Mouse (Mus musculus): ENCODE measurements at regions not wholly inside any gene's neighbourhood (a gene's known extent, or its start where the extent isn't known, plus 50 kb on each side); places are given as distances from the start of the nearest gene placed in this dataset.

DNA sequence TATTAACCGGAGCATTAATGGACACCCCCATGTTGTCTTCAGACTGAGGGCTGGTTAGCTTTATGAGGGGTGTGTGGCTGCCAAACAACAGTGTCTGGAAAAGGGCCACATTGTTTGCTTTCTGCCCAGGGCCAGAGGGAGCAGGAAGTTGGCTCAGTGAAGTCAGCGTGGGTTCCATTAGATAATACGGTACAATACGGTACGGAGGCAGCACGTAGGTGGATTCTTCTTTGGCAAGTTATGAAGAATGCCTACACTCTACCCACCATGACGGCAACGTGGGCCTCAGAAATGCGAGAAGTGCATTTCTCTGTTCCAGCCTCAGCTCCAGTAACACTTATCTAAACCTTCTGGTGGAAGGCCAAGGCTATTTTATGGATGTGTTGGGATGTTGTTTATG is 108.2 kb downstream of the Gm10260 start:
- DNase-seq (ENCODE audit: low spot score in 2 of 2), result no peak

DNA sequence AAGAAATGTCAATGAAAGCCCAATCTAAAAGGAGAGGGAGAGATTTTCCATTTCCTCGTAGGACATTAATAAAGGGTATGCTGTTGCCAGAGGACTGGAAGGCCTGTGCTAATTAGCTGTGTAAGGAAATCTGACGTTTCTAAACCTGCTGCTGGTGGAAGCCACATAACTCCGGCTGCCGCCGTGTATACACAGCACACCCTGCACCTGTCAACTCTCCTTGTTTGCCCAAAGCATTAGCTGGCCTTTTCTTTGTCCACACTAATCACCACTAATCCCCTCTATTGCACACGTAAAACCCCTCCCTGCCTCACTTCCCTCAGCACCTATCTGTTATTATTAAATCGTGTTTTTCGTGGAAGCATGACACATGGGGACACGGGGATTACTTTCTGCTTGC is 108.7 kb downstream of the Gm10260 start:
- no peak for DNase-seq (ENCODE audit: low spot score in 2 of 2)

DNA sequence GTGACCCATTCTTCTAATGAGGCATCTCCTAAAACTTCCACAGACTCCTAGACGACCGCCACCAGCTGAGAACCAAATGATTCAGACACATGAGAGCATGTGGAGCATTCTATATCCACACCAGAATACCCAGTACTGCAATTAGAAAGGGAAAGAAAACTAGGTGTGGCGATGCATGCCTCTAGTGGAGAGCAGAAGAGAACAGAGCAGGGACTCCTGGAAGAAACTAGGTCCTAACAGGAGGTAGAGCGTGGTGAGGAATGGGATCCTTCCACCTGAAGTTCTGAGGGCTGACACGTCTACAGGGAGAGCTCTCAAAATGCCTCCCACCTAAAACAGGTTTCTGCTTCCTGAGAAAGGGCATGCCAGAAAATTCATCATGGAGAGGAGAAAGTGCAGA is 109.3 kb downstream of the Gm10260 start:
- no peak for DNase-seq (ENCODE audit: low spot score in 2 of 2)

DNA sequence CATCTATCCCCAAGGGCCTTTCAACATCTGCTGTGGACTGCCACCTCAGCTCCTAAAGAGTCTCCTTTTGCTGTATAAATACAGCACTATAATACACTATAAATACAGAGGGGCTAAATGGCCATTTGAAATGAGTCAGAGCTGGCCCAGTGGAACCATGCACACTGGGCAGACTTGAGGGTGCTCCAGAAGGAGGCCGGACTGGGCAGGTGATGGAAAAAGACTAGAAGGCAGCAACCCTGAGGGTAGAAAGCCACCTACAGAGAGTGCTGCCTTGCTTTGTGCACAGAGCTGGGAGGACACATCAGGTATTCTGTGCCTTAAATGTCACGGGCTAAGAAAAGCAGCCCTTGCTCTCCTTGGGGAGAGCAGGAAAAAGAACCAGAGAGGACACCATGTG is 110.2 kb downstream of the Gm10260 start:
- no peak for DNase-seq (ENCODE audit: low spot score in 2 of 2)

DNA sequence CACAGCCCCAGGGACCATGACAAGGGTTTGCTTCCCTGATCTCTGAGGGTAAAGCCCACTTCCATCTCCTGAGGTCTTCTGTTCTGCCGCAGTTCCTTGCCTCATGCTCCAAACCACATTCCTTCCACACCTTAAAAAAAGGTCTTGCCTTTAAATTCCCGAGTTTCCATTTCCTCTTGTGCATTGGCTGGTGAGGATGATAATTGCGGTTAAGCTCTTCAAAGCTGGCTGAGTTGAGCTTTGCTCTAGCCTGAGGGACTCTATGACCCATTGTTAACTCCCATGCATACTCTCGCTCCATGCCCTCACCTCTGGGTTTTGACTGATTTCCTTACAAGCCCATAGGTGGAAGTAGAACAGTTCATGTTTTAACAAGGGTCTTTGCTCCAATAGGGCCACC is 112.9 kb downstream of the Gm10260 start:
- no peak for DNase-seq (ENCODE audit: low spot score in 2 of 2)

DNA sequence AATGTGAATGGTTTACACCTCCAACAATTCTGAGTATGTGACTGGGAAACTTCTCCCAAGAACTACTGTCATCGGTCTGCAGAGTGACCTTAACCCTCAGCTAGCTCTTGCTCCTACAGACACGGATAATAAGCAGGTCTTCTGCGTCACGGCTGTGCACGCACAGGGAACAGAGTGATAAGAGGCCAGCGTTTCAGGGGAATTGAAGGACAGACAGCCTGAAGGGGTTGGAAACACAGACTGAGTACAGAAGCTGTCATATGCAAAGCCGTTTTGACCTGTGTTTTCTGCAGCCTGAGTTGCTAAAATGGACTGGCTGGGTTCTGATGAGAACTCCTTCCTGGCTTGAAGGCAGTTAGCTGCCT is 114.4 kb downstream of the Gm10260 start:
- DNase-seq (ENCODE audit: low spot score in 2 of 2), result no peak

DNA sequence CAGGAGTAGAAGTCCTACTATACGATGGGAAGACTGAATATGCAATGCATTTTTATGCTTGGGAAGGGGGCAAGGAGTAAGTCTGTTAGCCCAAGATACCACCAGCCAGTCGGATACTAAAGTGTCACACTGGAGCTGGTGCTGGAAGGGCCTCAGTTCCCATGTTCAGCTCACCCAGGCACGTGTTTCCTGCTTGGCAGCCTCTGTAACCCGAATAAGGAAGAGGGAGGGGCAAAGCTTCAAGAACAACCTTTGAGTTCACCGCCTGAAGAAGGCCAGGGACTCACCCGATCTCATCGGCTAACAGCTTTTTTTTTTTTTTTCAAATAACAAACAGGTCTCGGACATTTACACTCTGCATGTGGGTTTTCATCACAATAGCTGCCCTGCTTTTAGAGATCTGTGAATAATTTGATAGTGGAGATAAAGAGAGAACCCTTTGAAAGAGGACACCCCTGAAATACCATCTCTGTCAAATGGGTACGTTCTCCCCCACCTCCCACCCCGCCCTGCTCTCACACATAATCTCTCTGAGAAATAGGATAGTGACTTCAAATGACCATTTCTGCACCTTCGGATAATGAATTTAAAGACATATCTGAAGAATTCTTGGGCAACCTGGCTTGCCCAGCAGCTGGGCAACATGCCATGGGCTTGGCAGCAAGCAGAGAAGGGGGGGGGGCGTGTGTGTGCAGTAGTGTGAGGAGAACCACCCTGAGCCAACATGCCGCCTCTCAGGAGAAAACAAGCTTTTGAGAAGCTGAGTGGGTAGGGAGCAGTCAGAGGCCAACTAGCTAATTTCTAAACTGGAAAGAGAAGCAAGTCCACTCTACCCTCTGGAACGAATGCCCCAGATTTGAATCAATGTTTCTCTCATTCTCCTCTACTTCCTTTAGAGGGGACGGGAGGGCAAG is 115.1 kb downstream of the Gm10260 start:
- DNase-seq (ENCODE audit: low spot score in 2 of 2), result peak in 1 of 2 experiments; percentile 6

DNA sequence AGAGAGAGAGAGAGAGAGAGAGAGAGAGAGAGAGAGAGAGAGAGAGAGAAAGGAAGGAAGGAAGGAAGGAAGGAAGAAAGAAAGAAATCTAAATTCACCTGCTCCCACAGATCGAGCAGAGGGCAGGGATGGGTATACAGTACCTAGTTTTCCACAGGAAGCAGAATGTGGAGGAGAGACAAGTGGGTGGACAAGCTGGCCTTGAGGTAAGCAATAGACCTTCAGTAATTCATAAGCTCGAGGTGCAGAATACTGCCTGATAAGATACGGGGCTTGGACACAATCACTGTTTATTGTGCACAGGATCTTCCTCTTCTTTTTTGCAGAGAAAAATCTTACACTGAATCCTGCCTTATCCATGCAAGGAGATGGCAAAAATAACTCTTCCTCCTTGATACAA is 120.2 kb downstream of the Gm10260 start:
- no peak for DNase-seq (ENCODE audit: low spot score in 2 of 2)

DNA sequence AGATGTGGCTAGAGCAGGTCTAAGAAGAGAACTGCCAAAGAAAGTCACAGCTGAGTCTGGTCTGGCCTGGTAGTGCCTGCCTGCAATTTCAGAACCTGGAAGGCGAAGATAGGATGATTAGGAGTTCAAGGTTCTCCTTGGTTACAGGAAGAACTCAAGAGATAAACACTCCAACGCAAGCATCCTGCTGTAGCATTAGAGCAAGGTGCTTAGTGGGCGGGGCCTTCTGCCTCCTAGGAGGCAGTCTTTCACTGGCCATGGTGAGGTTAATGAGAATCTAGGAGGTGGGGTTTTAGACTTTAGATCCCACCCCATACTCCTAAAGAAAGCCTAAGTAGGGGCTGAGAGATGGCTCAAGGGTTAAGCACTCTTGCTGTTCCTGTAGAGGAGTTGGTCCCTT is 120.8 kb downstream of the Gm10260 start:
- no peak for DNase-seq (ENCODE audit: low spot score in 2 of 2)

DNA sequence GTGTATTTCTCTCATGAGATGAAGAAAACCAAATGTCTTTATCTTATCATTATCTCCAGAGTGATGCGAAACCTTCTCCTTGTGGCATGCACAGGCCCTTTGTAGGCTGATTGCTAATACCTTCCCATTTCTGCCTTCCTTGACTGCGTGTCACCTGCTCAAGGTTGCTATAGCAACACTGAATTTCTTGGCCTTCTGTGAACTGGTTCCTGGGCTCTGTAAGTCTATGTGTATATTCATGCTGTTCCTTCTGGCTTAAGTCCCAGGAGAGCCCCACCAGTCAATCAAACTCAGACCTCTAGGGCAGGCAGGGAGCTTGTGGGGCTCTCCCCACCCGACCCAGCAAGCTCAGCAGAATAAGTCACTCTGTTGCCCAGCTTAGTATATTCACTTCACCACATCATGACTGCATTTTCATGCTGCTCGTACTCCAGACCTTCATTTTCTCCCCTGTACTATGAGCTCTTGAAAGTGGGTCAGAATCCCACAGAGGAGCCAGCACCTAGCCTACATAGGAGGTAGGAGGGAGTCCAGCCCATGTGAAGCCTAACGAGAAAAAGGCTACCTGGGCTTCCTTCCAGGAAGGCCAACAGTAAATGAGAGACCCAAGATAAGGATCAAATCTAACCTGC is 121.9 kb downstream of the Gm10260 start:
- no peak for DNase-seq (ENCODE audit: low spot score in 2 of 2)

DNA sequence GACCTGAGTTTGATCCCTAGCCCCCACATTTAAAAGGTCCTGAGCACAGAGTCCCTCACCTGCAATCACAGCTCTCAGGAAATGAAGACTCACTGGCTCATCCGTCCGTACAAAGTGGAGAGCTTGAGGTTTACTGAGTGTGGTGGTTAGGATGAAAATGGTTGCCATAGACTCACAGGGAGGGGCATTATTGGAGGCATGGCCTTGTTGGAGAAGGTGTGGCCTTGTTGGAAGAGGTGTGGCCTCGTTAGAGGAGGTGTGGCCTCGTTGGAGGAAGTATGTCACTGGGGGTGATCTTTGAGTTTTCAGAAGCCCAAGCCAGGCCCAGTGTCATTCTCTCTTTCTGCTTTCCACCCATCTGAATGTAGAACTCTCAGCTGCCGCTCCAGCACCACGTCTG is 122.9 kb downstream of the Gm10260 start:
- no peak for DNase-seq (ENCODE audit: low spot score in 2 of 2)

DNA sequence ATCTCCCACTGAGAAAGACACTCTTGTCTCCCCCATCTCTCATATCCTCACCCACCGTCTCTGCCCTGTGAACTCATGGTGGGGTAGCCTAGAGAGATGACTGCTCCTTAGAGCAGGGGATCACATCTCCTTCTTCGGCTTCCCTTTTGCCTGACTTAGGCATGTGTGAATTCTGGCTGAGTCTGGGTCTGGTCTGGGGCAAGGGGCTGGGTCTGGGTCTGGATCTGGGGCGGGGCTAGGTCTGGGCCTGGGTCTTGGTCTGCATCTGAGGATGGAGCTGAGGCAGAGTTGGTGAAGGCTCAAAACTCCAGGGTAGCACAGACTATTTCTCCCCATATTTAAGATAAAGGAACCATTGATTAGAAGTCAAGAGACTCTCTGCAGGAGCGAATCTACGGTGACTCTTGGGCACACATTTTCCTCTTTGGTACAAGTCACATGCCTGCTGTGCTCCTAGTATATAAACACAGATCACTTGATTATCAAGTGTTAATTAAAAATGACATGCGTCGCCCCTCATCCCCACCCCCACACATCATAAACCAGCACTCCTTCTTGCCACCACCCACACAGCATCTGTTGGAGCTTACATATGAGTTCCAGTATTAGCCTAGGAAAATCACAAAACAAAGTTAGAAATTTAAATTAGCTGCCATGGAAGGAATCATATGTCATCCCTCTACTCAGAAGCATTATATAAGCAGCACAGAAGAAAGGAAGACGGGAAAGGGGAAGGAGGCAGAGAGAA is 126.2 kb downstream of the Gm10260 start:
- DNase-seq (ENCODE audit: low spot score in 2 of 2), result no peak

DNA sequence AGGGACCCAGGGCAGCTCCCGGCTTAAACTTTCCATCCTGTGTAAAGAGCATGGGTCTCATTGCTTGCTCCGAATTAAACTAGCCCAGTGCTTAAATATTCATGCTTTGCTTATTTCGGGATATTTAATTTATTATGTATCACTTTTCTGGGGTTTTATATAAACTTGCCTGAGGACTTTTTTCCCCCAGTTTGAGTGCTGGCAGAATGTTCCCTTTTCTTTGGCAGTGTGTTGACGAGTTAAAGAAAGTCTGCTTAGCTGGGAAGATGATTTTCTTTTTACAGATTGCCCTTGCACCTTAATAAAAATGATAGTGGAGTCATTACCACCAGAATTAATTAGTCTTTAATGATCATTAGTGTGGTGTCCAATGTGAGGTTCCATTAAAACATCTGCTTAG is 126.9 kb downstream of the Gm10260 start:
- no peak for DNase-seq (ENCODE audit: low spot score in 2 of 2)

DNA sequence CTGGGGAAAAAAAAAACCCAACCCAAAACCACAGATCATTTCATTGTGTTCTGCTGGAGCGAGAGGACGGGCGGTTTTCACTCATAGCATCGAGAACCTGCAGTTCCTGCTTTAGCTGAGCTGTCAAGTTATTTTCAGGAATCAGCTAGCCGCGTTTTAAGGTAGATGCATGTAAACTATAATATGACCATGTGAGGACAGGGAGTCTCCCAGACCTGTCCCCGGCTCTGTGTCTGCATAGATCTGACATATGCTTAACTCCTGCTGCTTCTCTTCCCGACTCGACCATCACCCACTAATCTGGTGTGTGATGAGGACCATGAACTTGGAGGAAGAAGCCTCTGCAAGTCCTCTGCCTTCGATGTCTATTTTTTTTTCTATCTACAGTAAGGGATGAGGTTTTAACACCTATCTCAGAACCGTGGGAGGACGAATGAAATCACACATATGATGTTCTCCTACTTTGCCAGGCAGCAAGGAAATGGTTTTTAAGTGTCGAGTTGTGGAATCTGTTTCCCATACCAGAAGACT is 128.5 kb downstream of the Gm10260 start:
- no peak for DNase-seq (ENCODE audit: low spot score in 2 of 2)

DNA sequence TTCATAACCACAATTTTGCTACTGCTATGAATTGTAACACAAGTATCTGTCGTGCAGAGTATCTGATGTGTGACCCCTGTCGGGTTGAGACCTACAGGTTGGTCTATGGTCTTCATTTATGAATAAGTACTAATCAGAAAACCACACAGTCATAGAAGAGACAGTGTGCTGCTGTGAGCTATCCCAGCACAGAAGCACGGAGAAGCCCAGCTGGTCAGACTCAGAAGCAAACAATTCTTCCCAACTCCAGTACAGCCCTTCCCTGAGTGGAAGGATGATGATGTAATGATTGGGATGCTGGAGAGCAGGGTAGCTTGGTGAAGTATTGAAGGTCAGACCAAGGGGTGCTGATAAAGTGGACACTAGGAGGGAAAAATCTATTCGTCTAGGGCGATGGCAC is 129.5 kb downstream of the Gm10260 start:
- DNase-seq (ENCODE audit: low spot score in 2 of 2), result no peak

DNA sequence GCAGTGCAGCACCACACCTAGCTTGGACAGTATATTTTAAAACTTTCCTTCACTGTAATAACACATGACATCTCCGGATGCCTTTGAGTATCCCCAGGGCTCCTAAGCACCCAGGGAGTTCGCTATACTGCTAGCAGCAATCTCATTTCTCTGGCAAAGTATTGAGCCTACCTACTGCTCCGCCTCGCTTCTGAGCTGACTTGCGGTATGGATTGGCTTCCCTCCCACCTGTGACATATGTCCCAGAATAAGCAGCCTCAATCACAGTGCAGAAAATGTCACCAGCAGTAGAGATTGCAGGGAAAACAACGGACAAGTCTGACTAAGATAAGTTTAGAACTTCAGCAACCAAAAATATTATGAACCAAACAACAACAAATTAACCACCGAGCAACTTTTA is 131.8 kb downstream of the Gm10260 start:
- DNase-seq (ENCODE audit: low spot score in 2 of 2), result no peak

DNA sequence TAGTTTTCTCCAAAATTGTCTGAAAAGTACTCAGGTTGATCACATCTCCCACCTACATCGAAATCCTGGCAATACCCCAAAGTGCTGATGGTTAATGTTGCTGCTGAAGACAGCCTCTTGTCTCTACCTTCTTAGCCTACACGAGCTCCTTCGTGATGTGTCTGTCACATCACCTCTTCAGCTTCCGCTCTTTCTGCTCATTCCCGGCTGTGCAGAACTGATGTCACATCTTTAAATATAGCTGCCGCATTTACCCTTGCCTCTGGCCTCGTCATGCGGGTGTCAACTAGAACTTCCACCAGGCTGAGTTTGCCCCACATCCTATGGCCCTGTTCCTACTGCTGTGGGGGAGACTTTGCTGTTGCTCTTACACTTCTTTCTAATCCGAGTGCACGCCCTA is 133.2 kb downstream of the Gm10260 start:
- peak in 1 of 2 experiments; percentile 17 for DNase-seq (ENCODE audit: low spot score in 2 of 2)

DNA sequence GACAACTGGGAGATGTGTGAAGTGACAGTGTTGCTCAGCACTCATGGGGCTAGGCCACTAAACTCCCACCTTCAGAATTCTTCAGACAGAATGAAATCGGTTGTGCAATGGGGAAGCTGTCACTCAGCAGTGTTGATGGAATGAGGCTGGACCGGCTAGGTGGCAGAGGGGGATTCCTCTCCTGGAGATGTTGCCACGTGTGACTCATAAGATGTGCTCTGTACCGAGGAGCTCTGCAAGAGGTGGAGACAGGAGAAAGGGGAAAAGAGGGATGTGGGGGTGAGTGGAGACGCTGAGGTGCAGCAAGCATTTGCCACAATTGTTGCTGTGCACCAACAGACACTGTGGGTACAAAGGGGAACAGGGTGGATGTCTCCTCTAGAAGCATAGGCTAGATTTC is 133.6 kb downstream of the Gm10260 start:
- no peak for DNase-seq (ENCODE audit: low spot score in 2 of 2)

DNA sequence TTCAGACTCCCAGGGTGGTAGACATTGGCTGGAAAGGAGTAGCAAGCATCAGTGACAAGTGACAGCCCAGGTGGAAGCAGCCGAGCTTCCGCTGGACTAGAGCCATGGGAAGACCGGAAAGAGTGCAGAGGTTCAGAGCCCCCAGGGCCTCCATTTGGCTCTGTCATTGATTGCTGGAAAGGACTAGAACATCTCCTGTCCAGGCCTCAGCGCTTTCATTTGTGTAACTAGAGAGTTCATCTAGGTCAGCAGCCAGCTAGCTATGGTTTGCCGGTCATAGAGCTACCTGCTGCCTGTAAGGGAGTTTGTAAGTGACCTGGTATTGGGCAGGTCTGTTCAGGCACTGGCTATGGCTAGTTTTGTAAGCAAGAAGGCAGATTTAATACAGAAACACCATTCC is 134.3 kb downstream of the Gm10260 start:
- no peak for DNase-seq (ENCODE audit: low spot score in 2 of 2)

DNA sequence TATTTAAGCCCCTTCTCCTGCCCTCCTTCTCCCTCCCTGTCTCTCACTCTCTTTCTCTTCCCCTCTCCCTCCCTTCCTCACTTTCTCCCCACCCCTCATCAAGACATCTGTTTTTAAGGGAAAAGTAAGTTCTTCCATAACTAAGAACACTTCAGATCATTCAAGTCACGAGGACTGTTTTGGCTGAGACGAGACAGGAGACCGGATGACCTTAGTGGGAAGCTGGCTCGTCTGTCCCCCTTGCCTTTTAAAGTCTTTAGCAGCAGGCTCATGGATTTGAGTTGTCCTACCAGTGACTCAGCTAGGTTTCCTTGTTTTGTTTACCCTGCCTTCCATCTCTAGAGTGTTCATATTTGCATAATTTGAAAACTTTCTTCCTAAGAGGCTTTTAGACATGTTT is 135.0 kb downstream of the Gm10260 start:
- DNase-seq (ENCODE audit: low spot score in 2 of 2), result no peak

DNA sequence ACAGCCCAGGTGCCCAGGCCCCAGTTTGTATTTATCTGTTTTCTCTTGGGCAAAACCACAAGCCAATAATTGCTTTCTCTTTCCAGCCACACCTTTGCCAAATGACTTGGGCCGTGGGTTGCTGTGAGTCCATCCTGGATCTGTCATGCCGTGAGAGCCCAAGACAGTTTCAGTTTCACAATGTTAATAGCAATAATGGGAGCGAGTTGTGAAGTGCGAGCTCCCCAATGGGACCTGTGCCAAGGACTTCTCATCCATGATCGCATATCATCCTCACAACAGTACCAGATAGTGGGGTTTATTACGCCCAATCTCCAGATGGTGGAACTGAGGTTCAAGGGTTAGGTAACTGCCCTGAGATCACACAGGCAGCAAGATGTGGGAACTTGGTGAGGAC is 142.2 kb downstream of the Gm10260 start:
- no peak for DNase-seq (ENCODE audit: low spot score in 2 of 2)

DNA sequence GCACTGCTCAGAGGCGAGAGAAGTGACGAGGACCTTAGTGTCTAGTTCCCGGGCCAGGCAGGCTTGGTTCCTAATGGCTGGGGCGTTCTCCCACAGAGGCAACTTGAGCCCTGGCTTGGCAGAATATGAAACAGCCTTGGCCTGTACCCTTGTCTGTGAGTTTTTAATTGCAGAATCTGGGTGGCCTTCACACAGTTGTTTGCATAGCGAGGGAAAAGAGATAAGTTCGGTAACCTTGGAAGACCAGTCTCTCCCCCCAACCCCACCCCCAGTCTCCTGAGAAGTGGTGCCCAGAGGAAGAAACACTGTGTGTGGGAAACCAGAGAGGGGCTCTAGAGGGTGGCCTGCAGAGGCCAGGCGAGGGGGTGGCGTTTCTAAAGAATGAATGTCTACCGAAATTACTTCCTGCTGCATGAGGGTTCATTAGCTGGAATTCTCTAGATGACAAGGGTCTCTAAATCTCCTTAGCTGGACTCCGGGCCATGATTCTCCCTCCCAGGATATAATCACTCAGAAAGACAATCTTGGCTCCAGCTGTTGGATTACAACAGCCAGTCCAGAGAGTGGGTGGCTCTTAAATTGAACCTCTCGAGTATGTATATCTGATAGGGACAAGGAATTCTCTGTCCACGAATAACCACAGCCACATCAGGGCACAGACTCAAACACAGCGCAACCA is 142.8 kb downstream of the Gm10260 start:
- no peak for DNase-seq (ENCODE audit: low spot score in 2 of 2)

Data from thymus, postnatal 10 days (tissue).